Mouse (Mus musculus) right cerebral cortex, postnatal 36 days (tissue): Measurements from ENCODE around the gene Ift22.
"Not testable (repeated sequence)": the region's sequence is repeated elsewhere in the genome, so short reads cannot be mapped to it uniquely, and the experiment has no call there.

Experiments used
- DNase-seq, 2 experiments: peaks; one replicate each; pipeline ENCODE4 v3.0.0; 2022; ENCODE audit warnings: low spot score in 2 of 2, mixed read lengths in 1 of 2

The Ift22 gene

DNA sequence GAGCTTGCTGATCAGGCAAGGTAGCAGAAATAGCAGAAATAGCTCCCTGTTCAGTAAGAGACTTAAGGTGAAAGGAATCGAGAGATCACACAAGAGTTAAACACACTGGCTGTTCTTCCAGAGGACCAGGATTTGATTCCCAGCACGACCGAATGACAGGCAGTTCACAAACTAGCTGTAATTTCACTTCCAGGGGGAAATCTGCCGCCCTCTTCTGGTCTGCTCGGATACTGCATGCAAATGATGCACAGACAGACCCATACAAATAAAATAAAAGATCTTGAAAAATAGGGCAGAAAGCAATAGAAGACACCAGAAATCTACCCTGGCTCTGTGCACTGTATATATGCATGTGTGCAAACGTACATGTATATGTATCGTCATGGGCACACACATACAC, 2.3 kb upstream of the Ift22 start:
- no peak for DNase-seq

DNA sequence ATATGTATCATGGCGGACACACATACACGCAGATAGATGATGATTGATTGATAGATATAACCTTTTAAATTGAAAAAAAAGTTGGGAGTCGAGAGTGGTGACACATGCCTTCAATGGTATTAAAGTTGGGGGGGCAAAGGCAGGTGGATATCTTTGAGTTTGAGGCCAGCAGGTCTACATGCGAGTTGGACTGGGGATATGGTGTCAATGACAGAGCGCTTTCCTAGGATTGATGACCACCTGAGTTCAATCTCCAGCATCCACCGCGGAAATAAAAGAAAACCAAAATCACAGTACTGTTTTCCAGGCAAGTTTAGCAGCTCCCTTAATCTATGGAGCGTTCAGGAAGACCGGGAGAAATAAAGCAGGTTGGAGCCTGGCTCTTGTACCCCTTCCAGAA, 363 bp upstream of the Ift22 start:
- no peak for DNase-seq

GRCm38 (mm10) chr5:136914183-136914582, 6.2 kb downstream of the Ift22 start:
- DNase-seq: no peak

GRCm38 (mm10) chr5:136917613-136918242, 9.8 kb downstream of the Ift22 start:
- no peak for DNase-seq

GRCm38 (mm10) chr5:136918655-136919472, 10.9 kb downstream of the Ift22 start:
- DNase-seq: peak; percentile 74 to 77

DNA sequence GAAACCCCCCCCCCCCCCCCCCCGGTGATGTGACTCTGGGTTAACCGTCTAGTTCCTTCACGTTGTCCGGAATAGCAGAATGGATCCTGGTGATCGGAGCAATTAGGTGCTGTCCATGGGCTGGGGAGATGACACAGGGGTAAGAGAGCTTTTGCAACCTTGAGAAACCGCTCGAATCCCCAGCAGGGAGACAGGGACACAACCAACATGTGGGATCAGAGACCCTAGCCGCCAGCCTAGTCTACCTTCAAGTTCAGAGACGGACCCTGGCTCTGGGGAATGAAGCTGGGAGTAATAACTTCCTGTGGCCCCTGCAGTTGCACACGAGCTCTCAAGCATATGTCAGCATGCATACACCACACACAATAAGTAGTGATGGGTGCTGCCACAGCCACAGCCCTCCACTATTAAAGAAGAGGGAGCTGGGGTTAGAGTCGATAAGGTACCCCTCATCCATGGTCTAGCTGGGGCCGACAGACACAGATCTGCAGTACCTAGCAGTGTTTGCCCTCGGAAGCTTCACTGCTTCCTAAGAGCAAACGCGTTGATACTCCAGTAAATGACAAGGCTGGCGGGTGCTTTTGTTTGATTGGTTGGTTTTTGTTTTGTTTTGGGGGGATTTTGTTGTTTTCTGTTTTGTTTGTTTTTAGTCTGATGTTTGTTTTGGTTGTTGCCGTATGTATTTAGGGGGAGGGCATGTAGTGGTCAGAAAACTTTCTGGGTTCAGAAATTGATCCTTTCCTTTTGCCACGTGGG, 11.8 kb downstream of the Ift22 start:
- no peak for DNase-seq

DNA sequence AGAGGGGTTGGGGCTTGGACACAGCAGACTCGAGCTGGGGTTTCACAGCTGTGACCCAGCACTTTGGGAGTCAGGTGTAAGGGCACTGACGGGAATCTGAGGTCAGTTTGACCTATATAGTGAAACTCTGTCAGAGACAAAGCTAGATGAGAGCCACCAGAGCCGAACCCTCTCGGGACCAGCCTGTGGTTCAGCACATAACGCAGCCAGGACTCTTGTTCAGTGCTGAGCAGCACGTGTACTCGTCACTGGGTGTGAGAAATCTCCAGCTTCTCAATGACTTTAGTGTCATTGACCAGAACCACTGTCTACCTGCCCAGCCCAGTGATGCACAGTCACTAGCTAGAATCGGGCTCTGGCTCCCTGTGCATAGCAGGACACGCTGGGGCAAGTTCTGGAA, 14.9 kb downstream of the Ift22 start:
- no peak for DNase-seq

DNA sequence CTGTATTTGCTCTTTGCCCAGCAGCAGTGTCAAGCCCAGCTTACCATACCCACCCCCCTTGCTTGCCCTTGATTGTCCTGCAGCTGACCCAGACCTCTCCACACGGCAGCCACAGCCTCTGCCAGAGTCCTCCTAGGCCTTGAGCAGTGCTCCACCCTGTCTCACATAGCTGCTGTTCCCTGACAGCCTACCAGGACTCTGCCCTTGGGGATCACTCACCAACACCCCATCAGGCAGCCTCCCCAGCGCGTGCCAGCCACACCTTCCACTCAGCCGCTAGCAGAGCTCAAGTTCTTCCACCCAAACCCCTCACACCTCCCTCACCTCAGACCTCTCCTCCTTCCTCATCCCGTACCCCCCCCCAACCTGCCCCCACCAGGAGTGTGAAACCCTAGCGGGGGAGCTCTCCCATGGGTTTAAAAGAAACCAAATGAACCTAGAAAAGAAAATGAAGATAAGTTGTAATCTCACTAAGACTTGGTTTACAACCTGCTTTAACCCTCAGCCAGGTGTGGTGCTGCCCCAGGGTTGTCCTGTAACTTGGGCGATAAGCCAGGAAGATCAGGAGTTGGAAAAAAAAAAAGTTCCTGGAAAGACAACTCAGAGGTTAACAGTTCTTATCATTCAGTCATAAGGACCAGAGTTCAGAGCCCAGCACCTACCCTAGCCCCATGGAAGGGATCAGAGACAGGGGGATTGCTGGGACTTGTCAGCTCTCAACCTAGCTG, 16.0 kb downstream of the Ift22 start:
- DNase-seq: no peak

- DNase-seq: peak; percentile 67 to 70
These were observed 21.1 kb downstream of the Ift22 start for GRCm38 (mm10) chr5:136929073-136929472.

DNA sequence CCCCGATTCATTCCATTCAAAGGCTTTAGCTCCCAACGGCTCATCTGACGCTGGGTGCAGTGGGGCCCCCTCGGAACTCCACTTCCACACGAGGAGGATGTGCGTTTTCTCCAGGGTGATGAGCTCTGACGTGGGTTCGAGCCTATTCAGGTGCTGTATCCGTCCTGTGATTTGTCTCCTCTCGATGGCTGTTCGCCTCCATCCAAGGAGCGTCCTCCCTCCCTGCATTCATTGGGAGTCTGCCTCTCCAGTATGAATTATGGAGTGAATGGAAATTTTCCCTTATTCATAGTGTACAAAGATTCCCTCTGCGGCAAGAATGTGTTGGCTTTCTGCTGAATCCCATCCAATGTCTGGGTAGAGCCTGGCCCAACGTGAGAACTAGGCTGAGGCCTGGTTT, 23.9 kb downstream of the Ift22 start:
- no peak for DNase-seq

GRCm38 (mm10) chr5:136932956-136933355, 25.0 kb downstream of the Ift22 start:
- DNase-seq: no peak

- no peak for DNase-seq
These were observed 26.0 kb downstream of the Ift22 start for GRCm38 (mm10) chr5:136933930-136934329.

- DNase-seq: no peak
These were observed 28.1 kb downstream of the Ift22 start for GRCm38 (mm10) chr5:136935905-136936695.

DNA sequence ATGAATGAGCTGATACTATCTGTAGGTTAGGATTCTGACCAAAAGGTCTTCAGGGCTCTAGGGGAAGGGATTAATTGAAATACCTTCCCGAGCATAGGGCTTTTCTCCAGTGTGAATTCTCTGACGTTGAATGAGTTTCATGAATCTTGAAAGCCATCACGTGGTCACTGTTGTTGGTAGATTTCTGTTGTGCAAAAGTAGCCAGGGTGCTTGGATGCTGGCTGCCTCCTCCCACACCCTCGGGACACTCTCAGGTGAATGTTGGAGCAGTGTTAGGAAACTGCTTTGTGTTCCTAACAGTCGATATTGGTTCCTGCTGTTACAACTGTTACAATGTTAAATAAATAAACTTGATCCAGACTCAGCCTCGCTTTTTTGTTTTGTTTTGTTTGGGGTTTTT, 28.8 kb downstream of the Ift22 start:
- no peak for DNase-seq

- DNase-seq: no peak
These were observed 29.7 kb downstream of the Ift22 start for GRCm38 (mm10) chr5:136937621-136938020.

GRCm38 (mm10) chr5:136939284-136939683, 31.3 kb downstream of the Ift22 start:
- DNase-seq: no peak

DNA sequence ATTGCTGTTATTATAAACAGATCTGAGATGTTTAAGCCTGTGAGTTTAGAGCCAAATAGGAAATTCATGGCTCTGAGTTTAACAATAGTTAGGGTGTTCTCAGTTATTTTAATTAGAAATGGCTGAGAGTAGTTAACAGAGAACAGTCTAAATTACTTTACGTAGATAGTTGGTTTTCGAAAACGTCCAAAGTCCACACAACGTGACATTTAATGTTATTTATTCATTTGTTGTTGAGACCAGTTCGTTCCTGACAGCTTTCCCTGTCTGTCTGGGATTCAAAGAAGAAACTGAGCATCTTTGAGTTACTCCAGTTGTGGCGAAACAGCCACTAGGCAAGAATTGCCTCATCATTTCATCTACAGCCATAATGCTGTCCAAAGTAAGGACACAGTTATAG, 32.1 kb downstream of the Ift22 start:
- not testable (repeated sequence) for DNase-seq

- no peak for DNase-seq
These were observed 33.1 kb downstream of the Ift22 start for GRCm38 (mm10) chr5:136940845-136941560.

- no peak for DNase-seq
These were observed 34.8 kb downstream of the Ift22 start for GRCm38 (mm10) chr5:136942781-136943180.

DNA sequence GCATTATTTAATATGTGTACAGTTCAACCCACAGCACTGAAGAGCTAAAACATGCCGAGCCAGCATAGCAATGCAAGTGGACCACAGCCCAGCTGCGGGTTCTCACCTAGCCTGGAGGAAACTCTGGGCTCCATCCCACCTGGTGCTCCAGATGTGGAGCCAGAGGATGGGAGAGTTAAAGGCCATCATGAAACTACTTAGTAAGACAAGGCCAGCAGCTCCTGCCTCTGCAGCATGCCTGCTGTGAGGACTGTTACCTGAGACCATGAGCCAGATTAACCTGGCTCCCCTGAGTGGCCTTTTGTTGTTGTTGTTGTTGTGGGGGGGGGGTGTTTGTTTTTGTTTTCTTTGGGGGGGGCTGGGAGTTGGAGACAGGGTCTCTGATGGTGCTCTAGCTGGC, 35.4 kb downstream of the Ift22 start:
- no peak for DNase-seq
